Mouse (Mus musculus) bone marrow macrophage, adult 2 months (primary cell): ENCODE measurements at regions not wholly inside any gene's neighbourhood (a gene's known extent, or its start where the extent isn't known, plus 50 kb on each side); places are given as distances from the start of the nearest gene placed in this dataset.

ENCODE experiments used
- CTCF ChIP-seq: IDR thresholded peaks from 2 replicates; pipeline ENCODE4 v1.5.1; 2012; ENCODE audit warnings: low read depth, mild to moderate bottlenecking, low read length, moderate library complexity
- POLR2A ChIP-seq: IDR thresholded peaks from 2 replicates; pipeline ENCODE4 v1.6.1; 2012; ENCODE audit warnings: mild to moderate bottlenecking, low read depth, low read length, borderline replicate concordance

DNA sequence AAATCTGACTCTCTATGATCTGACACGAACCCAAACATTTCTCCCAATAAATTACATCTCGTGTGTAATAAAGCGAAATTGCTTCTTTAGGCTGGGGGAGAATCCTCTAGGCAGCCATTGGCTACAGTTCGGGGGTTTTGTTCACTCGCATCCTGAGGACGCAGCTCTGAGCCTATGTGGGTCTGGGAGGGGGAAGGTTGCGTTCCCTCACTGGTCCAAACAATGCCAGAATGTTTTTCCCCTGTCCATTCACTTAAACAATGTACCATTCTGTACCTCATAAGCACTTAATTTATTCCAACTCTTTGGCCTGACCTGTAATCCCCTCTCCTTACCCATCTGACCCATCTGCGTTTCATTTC is 308.6 kb downstream of the Spry2 start:
- TF ChIP-seq CTCF (no peak), POLR2A (no peak)
